Mouse (Mus musculus) neural tube, embryonic 12.5 days (tissue): ENCODE measurements around the gene Lrrc29. TPM values are rescaled to one million over a fixed set of nuclear protein-coding genes. Genes with fewer than 3 reads are reported as not detected.
"Not testable (repeated sequence)": the region's sequence is repeated elsewhere in the genome, so short reads cannot be mapped to it uniquely, and the experiment has no call there.

ENCODE experiments used
- ATAC-seq: fragments of 200-750 bp; cut with Nextera tagmentation; 2 replicates; pipeline ENCODE4 v1.8.0; 2017; ENCODE audit warnings: low read depth, mild to moderate bottlenecking, moderate TSS enrichment, moderate library complexity; ENCODE audit not compliant: low FRiP score
- H3K27ac ChIP-seq: fragments of 300-500 bp; sonication (generic); 2 replicates; pipeline ENCODE4 v1.5.1; 2016
- H3K27me3 ChIP-seq: fragments of 300-500 bp; sonication (generic); replicated peaks from 2 replicates; pipeline ENCODE4 v1.6.1; 2016; ENCODE audit warnings: mild to moderate bottlenecking
- H3K36me3 ChIP-seq: fragments of 300-500 bp; sonication (generic); 2 replicates; pipeline ENCODE4 v1.6.1; 2016; ENCODE audit warnings: mild to moderate bottlenecking
- H3K4me1 ChIP-seq: fragments of 300-500 bp; sonication (generic); 2 replicates; pipeline ENCODE4 v1.6.1; 2016
- H3K4me2 ChIP-seq: fragments of 300-500 bp; sonication (generic); replicated peaks from 2 replicates; pipeline ENCODE4 v1.6.1; 2016; ENCODE audit warnings: mild to moderate bottlenecking
- H3K4me3 ChIP-seq: fragments of 300-500 bp; sonication (generic); 2 replicates; pipeline ENCODE4 v1.5.1; 2016
- H3K9ac ChIP-seq: fragments of 300-500 bp; sonication (generic); 2 replicates; pipeline ENCODE4 v1.6.1; 2016; ENCODE audit warnings: mild to moderate bottlenecking
- H3K9me3 ChIP-seq: fragments of 300-500 bp; sonication (generic); 2 replicates; pipeline ENCODE4 v1.6.1; 2016; ENCODE audit warnings: mild to moderate bottlenecking
- WGBS: fragments of 180-500 bp; shearing (Covaris S2); methylation state at CpG from one replicate; pipeline ENCODE4 v1.1.7; 2016; 5-methylcytosine and 5-hydroxymethylcytosine counted together
- polyA plus RNA-seq: library from polyadenylated mRNA; unstranded; fragments of >200 nt; fragmentation: Nextera tagmentation; extraction: Ambion mirVana; gene quantifications from 2 replicates; pipeline ENCODE4 v1.2.1, GENCODE M21; 2016

Gene Lrrc29
- polyA plus RNA-seq, 1 experiment from 2014 or later: 1.2 TPM

- H3K9ac ChIP-seq, H3K9me3 ChIP-seq, H3K4me2 ChIP-seq, H3K27ac ChIP-seq, H3K4me3 ChIP-seq, ATAC-seq, H3K36me3 ChIP-seq: not testable (repeated sequence)
- Histone ChIP-seq H3K4me1 (peaks cover 26% of the 10 kb centered on the region), H3K27me3 (peaks cover 18% of the 10 kb centered on the region)
- 69% methylated on average over 3 of the region's 3 CpGs for WGBS
These were observed 34.3 kb downstream of the Lrrc29 start for GRCm38 (mm10) chr8:105291802-105292201.

DNA sequence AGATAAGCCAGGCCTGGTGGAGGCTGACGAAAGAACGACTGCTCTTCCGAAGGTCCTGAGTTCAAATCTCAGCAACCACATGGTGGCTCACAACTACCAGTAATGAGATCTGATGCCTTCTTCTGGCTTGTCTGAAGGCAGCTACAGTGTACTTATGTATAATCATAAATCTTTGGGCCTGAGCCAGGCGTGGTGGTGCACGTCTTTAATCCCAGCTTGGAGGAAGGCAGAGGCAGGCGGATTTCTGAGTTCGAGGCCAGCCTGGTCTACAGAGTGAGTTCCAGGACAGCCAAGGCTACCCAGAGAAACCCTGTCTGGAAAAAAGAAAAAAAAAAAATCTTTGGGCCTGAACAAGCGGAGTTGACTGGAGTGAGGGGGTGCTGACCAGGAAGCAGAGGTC lies 34.7 kb downstream of the Lrrc29 start:
- H3K4me3 ChIP-seq, H3K4me2 ChIP-seq, H3K36me3 ChIP-seq, H3K9ac ChIP-seq, H3K9me3 ChIP-seq, H3K27ac ChIP-seq, ATAC-seq: not testable (repeated sequence)
- Histone ChIP-seq H3K27me3 (peaks cover 18% of the 10 kb centered on the region), H3K4me1 (peaks cover 30% of the 10 kb centered on the region)
- whole genome bisulfite sequencing: 88% methylated on average over 8 of the region's 8 CpGs

DNA sequence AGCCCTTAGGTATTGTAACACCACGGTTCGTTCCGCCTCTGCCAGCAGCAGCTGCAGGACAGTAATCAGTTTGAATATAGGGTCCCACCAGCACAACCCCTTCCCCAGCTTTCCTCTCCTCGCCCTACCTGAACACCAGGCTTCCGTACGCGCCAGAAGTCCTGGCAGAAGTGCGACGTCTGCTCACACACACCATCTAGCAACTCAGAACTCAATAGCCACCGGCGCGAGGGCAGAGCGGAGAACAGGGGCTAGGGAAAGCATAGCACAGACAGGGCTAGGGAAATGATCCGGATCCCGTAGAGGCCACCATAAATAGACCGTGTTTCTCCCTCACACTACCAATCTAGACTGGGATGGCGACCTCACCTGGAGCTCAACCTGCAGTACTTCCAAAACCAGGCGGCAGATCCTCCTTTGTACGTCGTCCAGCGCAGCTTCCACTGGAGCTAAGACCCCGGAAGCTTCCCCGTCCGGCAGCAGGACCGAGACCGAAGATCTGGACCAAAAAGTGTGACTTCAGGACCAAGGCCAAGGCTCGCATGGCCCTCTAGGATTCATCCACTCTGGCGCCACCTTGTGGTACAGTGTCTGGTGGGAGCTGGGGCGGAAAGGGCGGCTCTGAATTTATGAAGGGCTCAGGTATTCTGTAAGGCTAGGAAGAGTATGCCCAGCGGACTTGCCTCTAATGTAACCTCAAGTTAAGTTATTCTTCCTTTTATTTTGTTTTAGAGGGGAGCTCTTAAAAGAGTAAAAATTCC lies 35.3 kb downstream of the Lrrc29 start:
- ATAC-seq: no peak
- H3K9me3 ChIP-seq: no peaks in the 10 kb centered on the region
- 7% methylated on average over 31 of the region's 31 CpGs for WGBS
- H3K4me2 ChIP-seq: peak overlapping the region; percentile 80
- H3K36me3 ChIP-seq: peaks cover under 1% of the 10 kb centered on the region; the same call in 1 of the 2 replicates
- peak overlapping the region; percentile 41; the same call in 1 of the 2 replicates for H3K9ac ChIP-seq
- H3K4me3 ChIP-seq: peak overlapping the region; percentile 42
- H3K4me1 ChIP-seq: peaks cover 33% of the 10 kb centered on the region
- no peak overlapping the region for H3K27ac ChIP-seq
- peaks cover 18% of the 10 kb centered on the region for H3K27me3 ChIP-seq

GRCm38 (mm10) chr8:105289805-105290460 lies 36.1 kb downstream of the Lrrc29 start, which contains the start of gene 4931428F04Rik:
Gene 4931428F04Rik (minus strand): TSS chr8:105289864.
- peak within 1 kb of the TSS; percentile 80 for H3K4me2 ChIP-seq
- H3K36me3 ChIP-seq: peaks cover 9% of the 10 kb centered on the region; the same call in 1 of the 2 replicates
- peak within 1 kb of the TSS; percentile 43 for H3K27ac ChIP-seq
- H3K4me3 ChIP-seq: peak within 1 kb of the TSS; percentile 42
- 2% methylated on average over 43 of the region's 43 CpGs for WGBS
- peaks cover 15% of the 10 kb centered on the region for H3K27me3 ChIP-seq
- H3K9me3 ChIP-seq: no peaks in the 10 kb centered on the region
- H3K9ac ChIP-seq: peak within 1 kb of the TSS; percentile 41
- ATAC-seq: peak; percentile 33
- H3K4me1 ChIP-seq: peaks cover 36% of the 10 kb centered on the region

DNA sequence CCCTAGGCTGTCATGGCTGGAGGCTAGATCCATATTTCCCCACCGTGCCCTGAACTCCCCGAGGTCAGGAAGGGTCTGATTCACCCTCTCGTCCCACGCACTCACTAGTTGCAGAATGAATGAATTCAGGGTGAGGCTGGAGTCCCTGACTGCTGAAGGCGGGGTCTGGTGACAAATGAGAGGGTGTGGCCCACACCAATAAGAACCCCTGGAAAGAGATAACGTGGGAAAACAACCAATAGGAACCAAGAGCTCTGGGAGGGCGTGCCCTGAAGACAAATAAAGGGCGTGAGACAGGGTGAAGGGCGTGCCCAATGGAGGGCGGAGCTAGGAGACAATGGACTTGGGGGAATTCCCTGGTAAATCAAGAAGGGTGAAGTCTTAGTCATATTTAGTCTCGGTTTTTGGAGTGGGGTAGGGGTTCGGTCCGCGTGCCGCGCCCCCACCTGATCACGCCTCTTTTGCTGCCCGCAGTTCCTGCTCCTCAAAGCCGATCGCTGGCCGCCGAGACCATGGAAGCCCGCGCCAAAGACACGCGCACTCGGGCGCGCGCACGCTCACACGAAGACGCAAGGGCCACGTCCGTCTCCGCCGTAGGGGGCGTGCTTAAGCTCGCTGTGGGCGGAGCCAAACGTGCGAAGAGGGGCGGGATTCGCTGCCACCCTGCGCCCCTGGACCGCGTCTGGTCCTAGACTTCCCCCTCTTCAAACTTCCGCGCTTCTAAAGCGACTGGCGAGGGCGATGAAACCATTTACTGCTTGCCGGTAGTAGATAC lies 36.9 kb downstream of the Lrrc29 start:
- Histone ChIP-seq H3K4me3 (peak overlapping the region; percentile 42), H3K4me2 (peak overlapping the region; percentile 80), H3K27me3 (peaks cover 15% of the 10 kb centered on the region), H3K27ac (peak overlapping the region; percentile 43), H3K9ac (peak overlapping the region; percentile 41), H3K9me3 (no peaks in the 10 kb centered on the region), H3K4me1 (peaks cover 36% of the 10 kb centered on the region), H3K36me3 (peaks cover 15% of the 10 kb centered on the region; the same call in 1 of the 2 replicates)
- ATAC-seq: peak; percentile 94
- under 1% methylated on average over 53 of the region's 53 CpGs for WGBS

- Histone ChIP-seq H3K4me1 (peaks cover 36% of the 10 kb centered on the region), H3K27ac (no peak overlapping the region), H3K4me2 (peak overlapping the region; percentile 80), H3K36me3 (peaks cover 20% of the 10 kb centered on the region), H3K27me3 (peaks cover 15% of the 10 kb centered on the region), H3K9ac (peak overlapping the region; percentile 41; the same call in 1 of the 2 replicates), H3K9me3 (no peaks in the 10 kb centered on the region), H3K4me3 (peak overlapping the region; percentile 42)
- WGBS: 88% methylated on average over 5 of the region's 5 CpGs
- ATAC-seq: no peak
These were observed 37.8 kb downstream of the Lrrc29 start for GRCm38 (mm10) chr8:105288231-105288630.

DNA sequence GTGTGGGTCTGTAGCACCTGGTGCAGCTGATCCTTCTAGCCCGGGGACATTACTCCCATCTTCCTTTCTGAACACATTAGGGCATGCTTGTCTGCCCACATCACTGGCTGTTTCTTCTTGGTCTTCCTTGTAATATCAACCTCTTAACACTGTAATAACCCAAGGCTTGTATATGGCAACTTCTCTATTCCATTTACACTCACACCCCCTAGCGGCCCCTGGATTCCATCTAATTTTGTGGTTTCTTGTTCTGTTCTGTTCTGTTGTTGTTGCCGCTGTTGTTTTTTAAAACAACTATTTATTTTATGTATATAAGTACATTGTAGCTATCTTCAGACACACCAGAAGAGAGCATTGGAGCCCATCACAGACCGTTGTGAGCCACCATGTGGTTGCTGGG lies 39.2 kb downstream of the Lrrc29 start:
- Histone ChIP-seq H3K4me2 (peak overlapping the region; percentile 80), H3K9me3 (no peaks in the 10 kb centered on the region), H3K4me1 (peaks cover 36% of the 10 kb centered on the region), H3K36me3 (peaks cover 32% of the 10 kb centered on the region), H3K27me3 (peaks cover 19% of the 10 kb centered on the region), H3K9ac (no peak overlapping the region), H3K27ac (no peak overlapping the region), H3K4me3 (no peak overlapping the region)
- WGBS: 89% methylated on average over 4 of the region's 4 CpGs
- no peak for ATAC-seq

DNA sequence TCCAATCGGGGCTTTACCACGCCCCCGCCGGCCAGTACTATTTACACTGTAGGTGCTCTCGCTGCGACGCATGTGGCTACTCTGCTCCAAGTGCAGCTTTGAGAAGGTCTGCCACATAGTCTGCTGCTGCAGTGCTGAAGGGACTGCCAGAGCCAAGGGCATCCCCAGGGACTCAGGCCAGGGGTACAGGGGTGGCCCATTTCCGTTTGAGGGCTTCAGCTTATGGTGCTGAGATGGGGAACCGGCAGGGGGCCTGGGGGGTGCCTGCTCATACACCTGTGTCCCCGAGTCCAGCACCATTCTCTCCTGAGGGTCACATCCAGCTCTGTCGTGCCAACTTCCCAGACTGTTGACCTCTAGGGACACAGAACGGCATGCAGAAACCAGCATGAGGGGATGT lies 40.6 kb downstream of the Lrrc29 start:
- 43% methylated on average over 12 of the region's 12 CpGs for WGBS
- Histone ChIP-seq H3K9me3 (no peaks in the 10 kb centered on the region), H3K4me2 (peak overlapping the region; percentile 80; the same call in 1 of the 2 replicates), H3K9ac (no peak overlapping the region), H3K4me3 (no peak overlapping the region), H3K27ac (no peak overlapping the region), H3K4me1 (peaks cover 32% of the 10 kb centered on the region), H3K27me3 (peaks cover 23% of the 10 kb centered on the region), H3K36me3 (peaks cover 41% of the 10 kb centered on the region)
- no peak for ATAC-seq

DNA sequence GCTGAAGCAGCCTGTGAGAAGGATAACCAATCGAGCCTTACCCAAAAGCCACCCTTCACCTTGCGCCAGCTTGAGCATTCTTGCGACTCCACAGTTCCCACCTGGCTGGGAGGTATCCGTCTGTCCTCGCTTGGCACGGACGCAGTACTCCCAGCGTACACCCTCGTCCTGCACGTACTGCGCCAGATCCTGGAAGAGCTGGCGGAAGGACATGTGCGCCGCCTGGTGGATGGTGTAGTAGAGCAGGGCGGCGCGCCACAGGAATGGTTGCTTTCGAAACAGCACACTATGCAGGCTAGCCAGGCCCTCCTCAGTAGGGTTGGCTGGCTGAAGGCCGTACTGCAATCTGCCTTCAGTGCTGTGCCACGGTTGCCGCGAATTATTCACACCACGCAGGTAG lies 43.0 kb downstream of the Lrrc29 start:
- H3K9me3 ChIP-seq: no peaks in the 10 kb centered on the region
- no peak overlapping the region for H3K9ac ChIP-seq
- WGBS: 21% methylated on average over 23 of the region's 23 CpGs
- ATAC-seq: peak; percentile 37; the same call in 1 of the 2 replicates
- H3K27me3 ChIP-seq: peaks cover 41% of the 10 kb centered on the region
- H3K4me3 ChIP-seq: no peak overlapping the region
- H3K27ac ChIP-seq: no peak overlapping the region
- H3K36me3 ChIP-seq: peaks cover 48% of the 10 kb centered on the region
- peaks cover 17% of the 10 kb centered on the region for H3K4me1 ChIP-seq
- no peak overlapping the region for H3K4me2 ChIP-seq

DNA sequence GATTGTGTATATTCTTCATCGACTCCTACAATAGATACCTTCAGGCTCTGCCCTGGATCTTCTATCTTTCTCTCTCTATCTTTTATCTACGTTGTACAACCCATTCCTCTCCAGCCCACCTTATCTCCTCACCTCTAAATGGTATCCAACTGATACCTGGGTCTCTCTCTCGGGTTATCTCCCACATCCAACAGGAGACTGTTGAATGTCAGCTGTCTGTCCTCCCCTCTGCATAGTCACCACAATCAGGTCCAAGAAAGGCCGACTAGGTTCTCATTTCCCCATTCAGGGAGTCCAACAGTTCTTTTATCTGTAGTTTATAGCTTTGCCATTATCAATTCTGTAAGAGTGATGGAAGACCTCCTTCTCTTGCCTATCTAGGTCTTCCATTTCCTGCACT lies 43.8 kb downstream of the Lrrc29 start:
- peaks cover 49% of the 10 kb centered on the region for H3K27me3 ChIP-seq
- H3K4me1 ChIP-seq: peaks cover 16% of the 10 kb centered on the region
- H3K36me3 ChIP-seq: peaks cover 48% of the 10 kb centered on the region

GRCm38 (mm10) chr8:105281821-105282220 lies 44.3 kb downstream of the Lrrc29 start:
- 88% methylated on average over 12 of the region's 12 CpGs for WGBS
- no peaks in the 10 kb centered on the region for H3K9me3 ChIP-seq
- ATAC-seq: no peak
- no peak overlapping the region for H3K27ac ChIP-seq
- peaks cover 53% of the 10 kb centered on the region for H3K27me3 ChIP-seq
- peaks cover 48% of the 10 kb centered on the region for H3K36me3 ChIP-seq
- H3K4me1 ChIP-seq: peaks cover 14% of the 10 kb centered on the region
- no peak overlapping the region for H3K9ac ChIP-seq
- H3K4me2 ChIP-seq: no peak overlapping the region
- no peak overlapping the region for H3K4me3 ChIP-seq

More for the DNA sequence above, 43.8 kb downstream of the Lrrc29 start:
- Histone ChIP-seq H3K4me2 (no peak overlapping the region), H3K27ac (no peak overlapping the region), H3K9ac (no peak overlapping the region), H3K9me3 (no peaks in the 10 kb centered on the region), H3K4me3 (no peak overlapping the region)
- no peak for ATAC-seq
- WGBS: 86% methylated on average over 4 of the region's 4 CpGs

GRCm38 (mm10) chr8:105280567-105280966 lies 45.5 kb downstream of the Lrrc29 start:
- Histone ChIP-seq H3K27me3 (peaks cover 66% of the 10 kb centered on the region), H3K9ac (no peak overlapping the region), H3K4me2 (no peak overlapping the region), H3K27ac (no peak overlapping the region), H3K4me3 (no peak overlapping the region), H3K9me3 (no peaks in the 10 kb centered on the region), H3K4me1 (peaks cover 19% of the 10 kb centered on the region), H3K36me3 (peaks cover 45% of the 10 kb centered on the region)
- 68% methylated on average over 3 of the region's 3 CpGs for WGBS
- no peak for ATAC-seq
